Comparison of ENCODE assay signal across 12 mouse cellular contexts in genomic region chr10:94082040-94082734, GRCm38 (mm10). TPM values are rescaled to one million over a fixed set of nuclear protein-coding genes. Genes with fewer than 3 reads are reported as not detected.
DNase-seq lines count a peak whose midpoint lies in the region; ATAC-seq and TF ChIP-seq lines count a peak whose summit lies in the region.
"Had no signal": no experiment of that assay in that cellular context is flagged by ENCODE, and none has a peak within 500 bp of the region (broad histone marks: within the 10 kb centered on the region; RNA-seq: fewer than 3 reads in every experiment).

No protein-coding gene starts in this region.

- no peaks in the 10 kb centered on the region for H3K36me3 ChIP-seq in kidney, embryonic 16.5 days (ENCODE audit: insufficient read depth, low read length)
- H3K36me3 ChIP-seq in kidney, embryonic 14.5 days (ENCODE audit: control insufficient read depth, insufficient read depth, low read length), result no peaks in the 10 kb centered on the region
- no peaks in the 10 kb centered on the region for H3K36me3 ChIP-seq in stomach, embryonic 14.5 days (ENCODE audit: control insufficient read depth, insufficient read depth, low read length)
- H3K36me3 ChIP-seq in forebrain, embryonic 13.5 days (ENCODE audit: poor library complexity, severe bottlenecking), result no peaks in the 10 kb centered on the region
- H3K36me3 ChIP-seq in midbrain, postnatal 0 days (ENCODE audit: insufficient read depth, low read length), result no peaks in the 10 kb centered on the region
- H3K36me3 ChIP-seq: forebrain, embryonic 15.5 days had no signal

- peak overlapping the region; percentile 38; the same call in 1 of the 2 replicates for H3K27ac ChIP-seq in kidney, embryonic 16.5 days (ENCODE audit: low read length)
- no peak overlapping the region for H3K27ac ChIP-seq in kidney, embryonic 14.5 days (ENCODE audit: low read depth, low read length)
- peak overlapping the region; percentile 59; the same call in 1 of the 2 replicates for H3K27ac ChIP-seq in stomach, embryonic 14.5 days (ENCODE audit: low read length)
- H3K27ac ChIP-seq in forebrain, embryonic 13.5 days, result no peak overlapping the region
- H3K27ac ChIP-seq in midbrain, postnatal 0 days (ENCODE audit: low read depth, low read length), result no peak overlapping the region
- H3K27ac ChIP-seq: forebrain, embryonic 15.5 days; liver, embryonic 14.5 days had no signal

- no peak for TF ChIP-seq CTCF in midbrain, postnatal 0 days (IDR thresholded peaks at IDR 0.05)

- H3K27me3 ChIP-seq in kidney, embryonic 16.5 days (ENCODE audit: insufficient read depth, low read length), result no peaks in the 10 kb centered on the region
- H3K27me3 ChIP-seq in kidney, embryonic 14.5 days (ENCODE audit: control insufficient read depth, insufficient read depth, low read length), result no peaks in the 10 kb centered on the region
- no peaks in the 10 kb centered on the region for H3K27me3 ChIP-seq in stomach, embryonic 14.5 days (ENCODE audit: control insufficient read depth, insufficient read depth, low read length)
- H3K27me3 ChIP-seq in forebrain, embryonic 13.5 days, result no peaks in the 10 kb centered on the region
- no peaks in the 10 kb centered on the region for H3K27me3 ChIP-seq in midbrain, postnatal 0 days (ENCODE audit: insufficient read depth, low read length)
- H3K27me3 ChIP-seq: forebrain, embryonic 15.5 days had no signal

- H3K9ac ChIP-seq in kidney, embryonic 16.5 days (replicated peaks; ENCODE audit: low read length), result no peak overlapping the region
- H3K9ac ChIP-seq in kidney, embryonic 14.5 days (ENCODE audit: low read depth, low read length), result no peak overlapping the region
- no peak overlapping the region for H3K9ac ChIP-seq in stomach, embryonic 14.5 days (replicated peaks; ENCODE audit: low read depth, low read length)
- H3K9ac ChIP-seq in forebrain, embryonic 13.5 days, result no peak overlapping the region
- no peak overlapping the region for H3K9ac ChIP-seq in midbrain, postnatal 0 days (replicated peaks; ENCODE audit: low read length, poor library complexity, severe bottlenecking)
- H3K9ac ChIP-seq: forebrain, embryonic 15.5 days; liver, embryonic 14.5 days had no signal

- WGBS in kidney, embryonic 16.5 days, result 49% methylated on average over 7 of the region's 7 CpGs
- 47% methylated on average over 7 of the region's 7 CpGs for WGBS in kidney, embryonic 14.5 days
- 31% methylated on average over 7 of the region's 7 CpGs for WGBS in stomach, embryonic 14.5 days
- 26% methylated on average over 7 of the region's 7 CpGs for WGBS in forebrain, embryonic 13.5 days
- 31% methylated on average over 7 of the region's 7 CpGs for WGBS in midbrain, postnatal 0 days

- H3K9me3 ChIP-seq in kidney, embryonic 16.5 days (ENCODE audit: low read length), result no peaks in the 10 kb centered on the region
- no peaks in the 10 kb centered on the region for H3K9me3 ChIP-seq in kidney, embryonic 14.5 days (ENCODE audit: control insufficient read depth, low read length)
- no peaks in the 10 kb centered on the region for H3K9me3 ChIP-seq in stomach, embryonic 14.5 days (ENCODE audit: control insufficient read depth, low read depth, low read length)
- no peaks in the 10 kb centered on the region for H3K9me3 ChIP-seq in forebrain, embryonic 13.5 days (replicated peaks)
- no peaks in the 10 kb centered on the region for H3K9me3 ChIP-seq in midbrain, postnatal 0 days (ENCODE audit: low read length)
- H3K9me3 ChIP-seq: forebrain, embryonic 15.5 days had no signal

- no peak overlapping the region for H3K4me2 ChIP-seq in kidney, embryonic 16.5 days (replicated peaks; ENCODE audit: low read depth, low read length)
- no peak overlapping the region for H3K4me2 ChIP-seq in kidney, embryonic 14.5 days (replicated peaks; ENCODE audit: low read depth, low read length)
- no peak overlapping the region for H3K4me2 ChIP-seq in stomach, embryonic 14.5 days (replicated peaks; ENCODE audit: low read depth, low read length)
- H3K4me2 ChIP-seq in forebrain, embryonic 13.5 days, result no peak overlapping the region
- no peak overlapping the region for H3K4me2 ChIP-seq in midbrain, postnatal 0 days (ENCODE audit: low read depth, low read length, poor library complexity, severe bottlenecking)
- H3K4me2 ChIP-seq: forebrain, embryonic 15.5 days had no signal

- no peak for ATAC-seq in kidney, embryonic 16.5 days (ENCODE audit: low FRiP score, low TSS enrichment)
- ATAC-seq in kidney, embryonic 14.5 days (ENCODE audit: low FRiP score, low TSS enrichment), result no peak
- ATAC-seq in stomach, embryonic 14.5 days (ENCODE audit: insufficient number of reproducible peaks, insufficient read depth, low FRiP score, low read depth), result no peak
- ATAC-seq in forebrain, embryonic 13.5 days, result no peak
- ATAC-seq in midbrain, postnatal 0 days (ENCODE audit: low FRiP score), result no peak
- ATAC-seq: forebrain, embryonic 15.5 days had no signal

- no peak overlapping the region for H3K4me3 ChIP-seq in kidney, embryonic 16.5 days (ENCODE audit: low read length)
- no peak overlapping the region for H3K4me3 ChIP-seq in kidney, embryonic 14.5 days (ENCODE audit: low read length)
- no peak overlapping the region for H3K4me3 ChIP-seq in stomach, embryonic 14.5 days (ENCODE audit: low read depth, low read length)
- H3K4me3 ChIP-seq in forebrain, embryonic 13.5 days, result no peak overlapping the region
- no peak overlapping the region for H3K4me3 ChIP-seq in midbrain, postnatal 0 days (ENCODE audit: low read depth, low read length)
- H3K4me3 ChIP-seq: forebrain, embryonic 15.5 days had no signal

- DNase-seq in MEL-GATA-1-ER (ENCODE audit: extremely low read depth, low read depth), result peak; percentile 36
- DNase-seq in induced T-regulatory cell, adult 2 months (ENCODE audit: low read depth), result peak; percentile 10
- DNase-seq in midbrain, postnatal 0 days (ENCODE audit: low spot score), result no peak
- DNase-seq: cerebellum, postnatal 14 days; spleen, adult 18-20 months; thymus, postnatal 25 days had no signal

- peaks cover 15% of the 10 kb centered on the region for H3K4me1 ChIP-seq in kidney, embryonic 16.5 days (ENCODE audit: insufficient read depth, low read length)
- 0 out of 2 replicates have a peak, but pooled peaks cover 3% of the 10 kb centered on the region for H3K4me1 ChIP-seq in kidney, embryonic 14.5 days (ENCODE audit: control insufficient read depth, insufficient read depth, low read length)
- no peaks in the 10 kb centered on the region; the same call in 1 of the 2 replicates for H3K4me1 ChIP-seq in stomach, embryonic 14.5 days (ENCODE audit: control insufficient read depth, insufficient read depth, low read length)
- H3K4me1 ChIP-seq in forebrain, embryonic 13.5 days, result peaks cover 9% of the 10 kb centered on the region
- no peaks in the 10 kb centered on the region for H3K4me1 ChIP-seq in midbrain, postnatal 0 days (ENCODE audit: insufficient read depth, low read length)

RNA-seq across cellular contexts. Expression of gene Fgd6, which starts 46.4 kb away (rescaled TPM):
- 3.3 TPM in 2 replicates for polyA plus RNA-seq in kidney, embryonic 16.5 days (2015; fragmentation: Nextera tagmentation; extraction: Ambion mirVana)
- polyA plus RNA-seq in kidney, embryonic 14.5 days (2014; fragmentation: Nextera tagmentation; extraction: Ambion mirVana), result 3.0 and 4.3 TPM in 2 replicates
- 4.0 and 4.6 TPM in 2 replicates for polyA plus RNA-seq in stomach, embryonic 14.5 days (2014; fragmentation: Nextera tagmentation; extraction: Ambion mirVana)
- 1.8 and 2.0 TPM in 2 replicates for polyA plus RNA-seq in forebrain, embryonic 13.5 days (2015; fragmentation: Nextera tagmentation; extraction: Ambion mirVana)
- 3.1 and 3.5 TPM in 2 replicates for total RNA-seq in midbrain, postnatal 0 days (2014; rRNA removed)
- polyA plus RNA-seq in midbrain, postnatal 0 days (2015; fragmentation: Nextera tagmentation; extraction: Ambion mirVana), result 1.2 and 1.4 TPM in 2 replicates

RNA-seq across cellular contexts. Expression of gene Vezt, which starts 46.6 kb away (rescaled TPM):
- polyA plus RNA-seq in kidney, embryonic 16.5 days (2015; fragmentation: Nextera tagmentation; extraction: Ambion mirVana), result 24.5 TPM in 2 replicates
- 19.8 and 23.8 TPM in 2 replicates for polyA plus RNA-seq in kidney, embryonic 14.5 days (2014; fragmentation: Nextera tagmentation; extraction: Ambion mirVana)
- polyA plus RNA-seq in stomach, embryonic 14.5 days (2014; fragmentation: Nextera tagmentation; extraction: Ambion mirVana), result 29.7 and 33.7 TPM in 2 replicates
- 50.8 and 55.4 TPM in 2 replicates for polyA plus RNA-seq in forebrain, embryonic 13.5 days (2015; fragmentation: Nextera tagmentation; extraction: Ambion mirVana)
- 38.2 and 57.3 TPM in 2 replicates for total RNA-seq in midbrain, postnatal 0 days (2014; rRNA removed)
- polyA plus RNA-seq in midbrain, postnatal 0 days (2015; fragmentation: Nextera tagmentation; extraction: Ambion mirVana), result 38.6 and 39.3 TPM in 2 replicates

Comparison
In these comparisons a context has a peak if more than half of its experiments do, and no peak if none do; other contexts are left out.
1. H3K27ac ChIP-seq: peak in kidney, embryonic 16.5 days (single experiment) and stomach, embryonic 14.5 days (single experiment); none in kidney, embryonic 14.5 days (single experiment), forebrain, embryonic 13.5 days (single experiment) and midbrain, postnatal 0 days (single experiment).